Mouse (Mus musculus) megakaryocyte, embryonic 14.5 days (primary cell): ENCODE measurements at regions not wholly inside any gene's neighbourhood (a gene's known extent, or its start where the extent isn't known, plus 50 kb on each side); places are given as distances from the start of the nearest gene placed in this dataset.

Source experiments
- FLI1 ChIP-seq: IDR thresholded peaks from 2 replicates; pipeline ENCODE4 v1.6.1; 2012; ENCODE audit warnings: low read length, inconsistent platforms, mixed read lengths
- GATA1 ChIP-seq: IDR thresholded peaks from 3 replicates; pipeline ENCODE4 v1.6.1; 2012; ENCODE audit warnings: mixed read lengths, low read length, inconsistent platforms, borderline replicate concordance

DNA sequence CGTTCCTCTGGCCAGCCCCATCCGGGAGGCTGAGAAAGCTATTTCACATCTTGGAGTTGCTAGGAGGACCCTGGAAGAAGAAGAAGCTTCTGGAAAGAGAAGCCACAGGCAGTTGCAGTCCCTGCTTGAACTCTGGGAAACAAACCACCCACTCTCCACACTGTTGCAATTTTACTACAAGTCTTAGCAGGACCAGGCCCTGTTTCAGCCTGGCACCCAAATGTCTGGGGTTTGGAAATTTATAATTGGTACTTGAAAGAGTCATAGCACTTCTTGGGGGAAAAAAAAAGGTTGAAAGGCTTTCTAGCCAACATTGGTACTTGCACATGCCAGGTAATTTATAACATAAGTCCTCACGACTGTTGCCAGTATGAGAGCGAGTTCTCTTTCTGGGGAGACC is 57.9 kb upstream of the Neo1 start:
- no peak for TF ChIP-seq GATA1
- no peak for TF ChIP-seq FLI1
